Mouse (Mus musculus) bone marrow, adult 2 months (tissue): ENCODE measurements around the gene Sez6l.

Source experiments
- CTCF ChIP-seq: fragments of 200-500 bp; IDR thresholded peaks from 2 replicates; pipeline ENCODE4 v1.5.1; 2011; ENCODE audit warnings: low read length, control low read depth; ENCODE audit not compliant: control insufficient read depth, insufficient read depth
- POLR2A ChIP-seq: fragments of 200-500 bp; IDR thresholded peaks from 2 replicates; pipeline ENCODE4 v1.6.1; 2011; ENCODE audit warnings: low read depth, mild to moderate bottlenecking, control low read depth, low read length, borderline replicate concordance; ENCODE audit not compliant: control insufficient read depth

DNA sequence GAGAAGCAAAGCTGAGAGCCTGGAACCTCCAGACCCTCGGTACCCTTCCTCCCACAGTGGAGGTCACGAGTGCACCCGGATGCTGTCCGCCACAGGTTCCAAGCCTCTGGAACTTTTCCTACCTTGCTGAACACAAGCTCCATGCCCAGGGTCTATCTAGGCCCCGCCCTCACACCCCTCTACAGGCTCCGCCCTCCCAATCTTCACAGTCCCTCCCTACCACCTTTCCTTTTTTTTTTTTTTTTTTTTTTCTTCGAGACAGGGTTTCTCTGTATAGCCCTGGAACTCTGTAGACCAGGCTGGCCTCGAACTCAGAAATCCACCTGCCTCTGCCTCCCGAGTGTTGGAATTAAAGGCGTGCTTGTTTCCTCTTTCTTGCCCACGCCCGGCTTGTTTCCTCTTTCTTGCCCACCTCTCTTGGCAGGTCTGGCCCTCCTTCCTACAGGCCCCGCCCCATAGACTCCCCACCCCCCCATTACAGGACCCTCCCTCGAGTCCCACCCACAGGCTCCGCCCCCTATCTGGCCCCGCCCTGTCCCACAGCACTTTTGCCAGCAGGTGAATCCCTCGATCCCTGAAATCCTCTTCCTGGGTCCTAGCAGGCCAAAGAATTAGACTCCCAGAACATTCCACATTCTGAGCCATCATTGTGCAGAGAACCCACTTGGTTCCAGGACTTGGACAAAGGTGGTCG is 128.1 kb downstream of the Sez6l start, which contains the start of gene Gm6588:
- no peak for TF ChIP-seq POLR2A
- TF ChIP-seq CTCF, result no peak
